Mouse (Mus musculus): Measurements from ENCODE around the gene Rpl10a. TPM values are rescaled to one million over a fixed set of nuclear protein-coding genes. Genes with fewer than 3 reads are reported as not detected.
A peak's percentile ranks its signal among the peaks of the same experiment; 100 is the strongest.

Rpl10a gene
- polyA plus RNA-seq, 1 experiment: 196 TPM

GRCm38 (mm10) chr17:28332113-28332914, 4.0 kb downstream of the Rpl10a start:
- no peak overlapping the region for H3K4me3 ChIP-seq (ENCODE audit: insufficient read depth, low read depth, low read length)
- no peaks in the 10 kb centered on the region for H3K4me1 ChIP-seq (ENCODE audit: control insufficient read depth, insufficient read depth, insufficient read length, low read length)
- H3K27ac ChIP-seq (replicated peaks; ENCODE audit: low read depth, low read length): no peak overlapping the region

- Histone ChIP-seq H3K4me3 (ENCODE audit: insufficient read depth, low read depth, low read length) (no peak overlapping the region), H3K4me1 (ENCODE audit: control insufficient read depth, insufficient read depth, insufficient read length, low read length) (no peaks in the 10 kb centered on the region), H3K27ac (replicated peaks; ENCODE audit: low read depth, low read length) (no peak overlapping the region)
Measured at GRCm38 (mm10) chr17:28332915-28333546, 4.8 kb downstream of the Rpl10a start.

- Histone ChIP-seq H3K4me1 (ENCODE audit: control insufficient read depth, insufficient read depth, insufficient read length, low read length) (no peaks in the 10 kb centered on the region), H3K27ac (replicated peaks; ENCODE audit: low read depth, low read length) (no peak overlapping the region), H3K4me3 (ENCODE audit: insufficient read depth, low read depth, low read length) (no peak overlapping the region)
Measured at GRCm38 (mm10) chr17:28335267-28335666, 7.0 kb downstream of the Rpl10a start.

GRCm38 (mm10) chr17:28337547-28337946, 9.3 kb downstream of the Rpl10a start:
- H3K27ac ChIP-seq (replicated peaks; ENCODE audit: low read depth, low read length): no peak overlapping the region
- peaks cover 5% of the 10 kb centered on the region; the same call in 1 of the 2 replicates for H3K4me1 ChIP-seq (ENCODE audit: control insufficient read depth, insufficient read depth, insufficient read length, low read length)
- no peak overlapping the region for H3K4me3 ChIP-seq (ENCODE audit: insufficient read depth, low read depth, low read length)

- H3K4me3 ChIP-seq (ENCODE audit: insufficient read depth, low read depth, low read length): no peak overlapping the region
- peaks cover 5% of the 10 kb centered on the region; the same call in 1 of the 2 replicates for H3K4me1 ChIP-seq (ENCODE audit: control insufficient read depth, insufficient read depth, insufficient read length, low read length)
- H3K27ac ChIP-seq (replicated peaks; ENCODE audit: low read depth, low read length): no peak overlapping the region
Measured at GRCm38 (mm10) chr17:28340578-28340977, 12.3 kb downstream of the Rpl10a start.

GRCm38 (mm10) chr17:28341091-28341490, 12.8 kb downstream of the Rpl10a start:
- Histone ChIP-seq H3K4me3 (ENCODE audit: insufficient read depth, low read depth, low read length) (no peak overlapping the region), H3K4me1 (ENCODE audit: control insufficient read depth, insufficient read depth, insufficient read length, low read length) (peaks cover 5% of the 10 kb centered on the region; the same call in 1 of the 2 replicates), H3K27ac (replicated peaks; ENCODE audit: low read depth, low read length) (no peak overlapping the region)

GRCm38 (mm10) chr17:28344050-28344607, 15.9 kb downstream of the Rpl10a start:
- peaks cover 5% of the 10 kb centered on the region; the same call in 1 of the 2 replicates for H3K4me1 ChIP-seq (ENCODE audit: control insufficient read depth, insufficient read depth, insufficient read length, low read length)
- H3K27ac ChIP-seq (replicated peaks; ENCODE audit: low read depth, low read length): 0 out of 2 replicates have a peak overlapping the region, but pooled peaks have one; percentile 6

GRCm38 (mm10) chr17:28344670-28345069, 16.4 kb downstream of the Rpl10a start:
- H3K27ac ChIP-seq (replicated peaks; ENCODE audit: low read depth, low read length): no peak overlapping the region
- peaks cover 5% of the 10 kb centered on the region; the same call in 1 of the 2 replicates for H3K4me1 ChIP-seq (ENCODE audit: control insufficient read depth, insufficient read depth, insufficient read length, low read length)
- H3K4me3 ChIP-seq (ENCODE audit: insufficient read depth, low read depth, low read length): no peak overlapping the region

More at GRCm38 (mm10) chr17:28344050-28344607, 15.9 kb downstream of the Rpl10a start:
- no peak overlapping the region for H3K4me3 ChIP-seq (ENCODE audit: insufficient read depth, low read depth, low read length)

GRCm38 (mm10) chr17:28345271-28345721, 17.0 kb downstream of the Rpl10a start:
- no peak overlapping the region for H3K4me3 ChIP-seq (ENCODE audit: insufficient read depth, low read depth, low read length)

GRCm38 (mm10) chr17:28345882-28346281, 17.6 kb downstream of the Rpl10a start:
- Histone ChIP-seq H3K4me3 (ENCODE audit: insufficient read depth, low read depth, low read length) (no peak overlapping the region), H3K27ac (replicated peaks; ENCODE audit: low read depth, low read length) (no peak overlapping the region), H3K4me1 (ENCODE audit: control insufficient read depth, insufficient read depth, insufficient read length, low read length) (peaks cover 5% of the 10 kb centered on the region; the same call in 1 of the 2 replicates)

More at GRCm38 (mm10) chr17:28345271-28345721, 17.0 kb downstream of the Rpl10a start:
- Histone ChIP-seq H3K27ac (replicated peaks; ENCODE audit: low read depth, low read length) (no peak overlapping the region), H3K4me1 (ENCODE audit: control insufficient read depth, insufficient read depth, insufficient read length, low read length) (peaks cover 5% of the 10 kb centered on the region; the same call in 1 of the 2 replicates)

- Histone ChIP-seq H3K4me1 (ENCODE audit: control insufficient read depth, insufficient read depth, insufficient read length, low read length) (0 out of 2 replicates have a peak, but pooled peaks cover 3% of the 10 kb centered on the region), H3K4me3 (ENCODE audit: insufficient read depth, low read depth, low read length) (no peak overlapping the region), H3K27ac (replicated peaks; ENCODE audit: low read depth, low read length) (no peak overlapping the region)
Measured at GRCm38 (mm10) chr17:28347327-28347726, 19.1 kb downstream of the Rpl10a start.

GRCm38 (mm10) chr17:28348211-28348610, 19.9 kb downstream of the Rpl10a start:
- H3K4me3 ChIP-seq (ENCODE audit: insufficient read depth, low read depth, low read length): 0 out of 2 replicates have a peak overlapping the region, but pooled peaks have one; percentile 21
- no peak overlapping the region for H3K27ac ChIP-seq (replicated peaks; ENCODE audit: low read depth, low read length)
- H3K4me1 ChIP-seq (ENCODE audit: control insufficient read depth, insufficient read depth, insufficient read length, low read length): 0 out of 2 replicates have a peak, but pooled peaks cover 3% of the 10 kb centered on the region

GRCm38 (mm10) chr17:28349264-28349880, 21.1 kb downstream of the Rpl10a start:
- peak overlapping the region; percentile 83 for H3K4me3 ChIP-seq (ENCODE audit: insufficient read depth, low read depth, low read length)
- H3K27ac ChIP-seq (replicated peaks; ENCODE audit: low read depth, low read length): no peak overlapping the region
- H3K4me1 ChIP-seq (ENCODE audit: control insufficient read depth, insufficient read depth, insufficient read length, low read length): 0 out of 2 replicates have a peak, but pooled peaks cover 3% of the 10 kb centered on the region

GRCm38 (mm10) chr17:28349901-28350465, 21.7 kb downstream of the Rpl10a start:
- peak overlapping the region; percentile 83 for H3K4me3 ChIP-seq (ENCODE audit: insufficient read depth, low read depth, low read length)
- 0 out of 2 replicates have a peak, but pooled peaks cover 3% of the 10 kb centered on the region for H3K4me1 ChIP-seq (ENCODE audit: control insufficient read depth, insufficient read depth, insufficient read length, low read length)
- no peak overlapping the region for H3K27ac ChIP-seq (replicated peaks; ENCODE audit: low read depth, low read length)
